Mouse (Mus musculus): ENCODE data around the gene Six5. TPM values are rescaled to one million over a fixed set of nuclear protein-coding genes. Genes with fewer than 3 reads are reported as not detected.

Six5 gene
- polyA plus RNA-seq, 1 experiment from 2014 or later = 7.6 TPM

GRCm38 (mm10) chr7:19092381-19093173 is 1.8 kb upstream of the Six5 start:
- Histone ChIP-seq H3K36me3 (replicated peaks) (peaks cover 56% of the 10 kb centered on the region), H3K9me3 (no peaks in the 10 kb centered on the region; the same call in 1 of the 2 replicates), H3K4me1 (peaks cover 52% of the 10 kb centered on the region), H3K27me3 (replicated peaks; ENCODE audit: low read depth, poor library complexity, severe bottlenecking) (peaks cover 29% of the 10 kb centered on the region), H3K4me3 (peak overlapping the region; percentile 89), H3K27ac (replicated peaks) (peak overlapping the region; percentile 96)
- DNase-seq (ENCODE audit: low spot score) = peak; percentile 90
- 4% methylated on average over 38 of the region's 38 CpGs for WGBS

DNA sequence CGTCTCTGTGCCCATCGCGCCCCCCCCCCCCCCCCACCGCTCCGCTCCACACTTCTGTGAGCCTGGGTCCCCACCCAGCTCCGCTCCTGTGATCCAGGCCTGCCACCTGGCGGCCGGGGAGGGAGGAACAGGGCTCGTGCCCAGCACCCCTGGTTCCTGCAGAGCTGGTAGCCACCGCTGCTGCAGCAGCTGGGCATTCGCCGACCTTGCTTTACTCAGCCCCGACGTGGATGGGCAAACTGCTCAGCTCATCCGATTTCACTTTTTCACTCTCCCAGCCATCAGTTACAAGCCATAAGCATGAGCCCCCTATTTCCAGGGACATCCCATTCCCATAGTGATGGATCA is 1.2 kb upstream of the Six5 start:
- peak; percentile 91 for DNase-seq (ENCODE audit: low spot score)
- under 1% methylated on average over 15 of the region's 15 CpGs for WGBS
- peaks cover 58% of the 10 kb centered on the region for H3K4me1 ChIP-seq
- peaks cover 29% of the 10 kb centered on the region for H3K27me3 ChIP-seq (replicated peaks; ENCODE audit: low read depth, poor library complexity, severe bottlenecking)
- peak overlapping the region; percentile 89 for H3K4me3 ChIP-seq
- H3K36me3 ChIP-seq (replicated peaks) = peaks cover 56% of the 10 kb centered on the region
- peak overlapping the region; percentile 96 for H3K27ac ChIP-seq (replicated peaks)
- no peaks in the 10 kb centered on the region; the same call in 1 of the 2 replicates for H3K9me3 ChIP-seq

GRCm38 (mm10) chr7:19093537-19094385 is 633 bp upstream of the Six5 start:
- Histone ChIP-seq H3K36me3 (replicated peaks) (peaks cover 51% of the 10 kb centered on the region), H3K4me1 (peaks cover 62% of the 10 kb centered on the region), H3K27ac (replicated peaks) (peak overlapping the region; percentile 96), H3K27me3 (replicated peaks; ENCODE audit: low read depth, poor library complexity, severe bottlenecking) (peaks cover 29% of the 10 kb centered on the region), H3K9me3 (no peaks in the 10 kb centered on the region; the same call in 1 of the 2 replicates), H3K4me3 (peak overlapping the region; percentile 89)
- under 1% methylated on average over 45 of the region's 45 CpGs for WGBS
- DNase-seq (ENCODE audit: low spot score) = peak; percentile 100

DNA sequence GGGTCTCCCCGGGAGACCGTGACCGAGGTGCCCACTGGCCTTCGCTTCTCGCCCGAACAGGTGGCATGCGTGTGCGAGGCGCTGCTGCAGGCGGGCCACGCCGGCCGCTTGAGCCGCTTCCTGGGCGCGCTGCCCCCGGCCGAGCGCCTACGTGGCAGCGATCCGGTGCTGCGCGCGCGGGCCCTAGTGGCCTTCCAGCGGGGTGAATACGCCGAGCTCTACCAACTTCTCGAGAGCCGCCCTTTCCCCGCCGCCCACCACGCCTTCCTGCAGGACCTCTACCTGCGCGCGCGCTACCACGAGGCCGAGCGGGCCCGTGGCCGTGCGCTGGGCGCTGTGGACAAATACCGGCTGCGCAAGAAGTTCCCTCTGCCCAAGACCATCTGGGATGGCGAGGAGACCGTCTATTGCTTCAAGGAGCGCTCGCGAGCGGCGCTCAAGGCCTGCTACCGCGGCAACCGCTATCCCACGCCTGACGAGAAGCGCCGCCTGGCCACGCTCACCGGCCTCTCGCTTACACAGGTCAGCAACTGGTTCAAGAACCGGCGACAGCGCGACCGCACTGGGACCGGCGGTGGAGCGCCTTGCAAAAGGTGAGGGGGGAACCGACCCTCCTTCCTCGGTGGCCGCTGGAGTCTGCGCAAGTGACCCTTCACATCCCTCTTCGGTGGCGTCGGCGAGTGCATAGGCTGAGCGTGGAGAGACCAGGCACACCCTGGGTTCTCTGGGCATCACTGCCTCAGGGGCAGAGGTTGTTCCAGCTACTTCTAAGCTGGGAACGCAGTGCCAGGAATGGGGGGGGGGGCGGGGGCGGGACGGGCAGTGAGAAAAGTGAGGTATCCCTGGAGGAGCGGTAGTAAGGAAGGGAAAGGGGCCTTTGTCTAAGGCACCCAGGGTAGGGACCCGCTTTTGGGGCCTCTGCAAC is 694 bp downstream of the Six5 start:
- Histone ChIP-seq H3K36me3 (replicated peaks) (peaks cover 40% of the 10 kb centered on the region), H3K4me3 (peak overlapping the region; percentile 89), H3K27me3 (replicated peaks; ENCODE audit: low read depth, poor library complexity, severe bottlenecking) (peaks cover 26% of the 10 kb centered on the region), H3K4me1 (peaks cover 63% of the 10 kb centered on the region), H3K9me3 (no peaks in the 10 kb centered on the region; the same call in 1 of the 2 replicates), H3K27ac (replicated peaks) (peak overlapping the region; percentile 96)
- under 1% methylated on average over 87 of the region's 87 CpGs for WGBS
- peak; percentile 77 for DNase-seq (ENCODE audit: low spot score)

- H3K27ac ChIP-seq (replicated peaks) = peak overlapping the region; percentile 96
- peaks cover 19% of the 10 kb centered on the region for H3K27me3 ChIP-seq (replicated peaks; ENCODE audit: low read depth, poor library complexity, severe bottlenecking)
- DNase-seq (ENCODE audit: low spot score) = peak; percentile 92
- H3K4me3 ChIP-seq = peak overlapping the region; percentile 89
- WGBS = under 1% methylated on average over 19 of the region's 19 CpGs
- H3K36me3 ChIP-seq (replicated peaks) = peaks cover 33% of the 10 kb centered on the region
- peaks cover 63% of the 10 kb centered on the region for H3K4me1 ChIP-seq
- H3K9me3 ChIP-seq = no peaks in the 10 kb centered on the region; the same call in 1 of the 2 replicates
These were observed 1.3 kb downstream of the Six5 start for GRCm38 (mm10) chr7:19095751-19096110.

DNA sequence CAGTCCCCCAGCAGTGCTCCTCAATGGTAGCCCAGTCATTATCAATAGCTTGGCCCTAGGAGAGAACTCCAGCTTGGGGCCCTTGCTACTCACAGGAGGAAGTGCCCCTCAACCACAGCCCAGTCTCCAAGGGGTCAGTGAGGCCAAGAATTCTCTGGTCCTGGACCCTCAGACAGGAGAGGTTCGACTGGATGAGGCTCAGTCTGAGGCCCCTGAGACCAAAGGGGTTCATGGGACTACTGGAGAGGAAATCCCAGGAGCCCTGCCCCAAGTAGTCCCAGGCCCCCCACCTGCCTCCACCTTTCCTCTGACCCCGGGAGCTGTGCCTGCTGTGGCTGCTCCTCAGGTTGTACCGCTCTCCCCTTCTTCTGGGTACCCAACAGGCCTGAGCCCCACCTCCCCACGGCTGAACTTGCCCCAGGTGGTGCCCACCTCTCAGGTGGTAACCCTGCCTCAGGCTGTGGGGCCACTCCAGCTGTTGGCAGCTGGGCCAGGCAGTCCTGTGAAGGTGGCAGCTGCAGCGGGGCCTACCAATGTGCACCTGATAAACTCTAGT is 2.1 kb downstream of the Six5 start:
- Histone ChIP-seq H3K4me3 (peak overlapping the region; percentile 89), H3K9me3 (no peaks in the 10 kb centered on the region; the same call in 1 of the 2 replicates), H3K4me1 (peaks cover 58% of the 10 kb centered on the region), H3K27me3 (replicated peaks; ENCODE audit: low read depth, poor library complexity, severe bottlenecking) (peaks cover 11% of the 10 kb centered on the region), H3K27ac (replicated peaks) (peak overlapping the region; percentile 96), H3K36me3 (replicated peaks) (peaks cover 25% of the 10 kb centered on the region)
- WGBS = 48% methylated on average over 5 of the region's 5 CpGs
- DNase-seq (ENCODE audit: low spot score) = no peak

- H3K4me3 ChIP-seq = peak overlapping the region; percentile 89; the same call in 1 of the 2 replicates
- no peak overlapping the region for H3K27ac ChIP-seq (replicated peaks)
- H3K27me3 ChIP-seq (replicated peaks; ENCODE audit: low read depth, poor library complexity, severe bottlenecking) = peaks cover 4% of the 10 kb centered on the region
- H3K9me3 ChIP-seq = no peaks in the 10 kb centered on the region; the same call in 1 of the 2 replicates
- 69% methylated on average over 2 of the region's 2 CpGs for WGBS
- no peak for DNase-seq (ENCODE audit: low spot score)
- H3K4me1 ChIP-seq = peaks cover 51% of the 10 kb centered on the region
- H3K36me3 ChIP-seq (replicated peaks) = peaks cover 20% of the 10 kb centered on the region
These were observed 2.8 kb downstream of the Six5 start for GRCm38 (mm10) chr7:19097217-19097616.

GRCm38 (mm10) chr7:19097863-19098262 is 3.5 kb downstream of the Six5 start:
- no peak for DNase-seq (ENCODE audit: low spot score)
- no peak overlapping the region for H3K27ac ChIP-seq (replicated peaks)
- H3K4me1 ChIP-seq = peaks cover 45% of the 10 kb centered on the region
- H3K27me3 ChIP-seq (replicated peaks; ENCODE audit: low read depth, poor library complexity, severe bottlenecking) = no peaks in the 10 kb centered on the region
- no peaks in the 10 kb centered on the region; the same call in 1 of the 2 replicates for H3K9me3 ChIP-seq
- H3K4me3 ChIP-seq = peak overlapping the region; percentile 14; the same call in 1 of the 2 replicates
- H3K36me3 ChIP-seq (replicated peaks) = peaks cover 20% of the 10 kb centered on the region

DNA sequence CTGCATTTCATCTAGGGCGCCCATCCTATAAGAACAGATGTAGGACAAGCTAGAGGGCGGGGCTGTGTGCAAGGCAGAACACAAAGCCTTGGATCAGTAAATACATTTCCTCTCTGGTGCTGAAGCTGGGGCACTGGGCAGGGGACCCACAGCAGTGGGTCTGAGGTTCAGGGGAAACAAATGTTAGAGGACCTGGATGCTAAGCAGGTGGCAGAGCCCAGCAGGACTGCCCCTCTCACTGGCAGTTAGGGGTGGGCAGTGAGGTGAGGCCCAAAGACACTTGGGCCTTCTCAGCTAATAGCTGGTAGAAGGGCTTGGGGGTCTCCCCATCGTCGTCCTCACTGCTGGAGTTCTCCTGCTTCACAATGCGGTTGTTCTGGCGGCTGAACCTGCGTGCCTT is 4.4 kb downstream of the Six5 start:
- H3K4me3 ChIP-seq = no peak overlapping the region; the same call in 1 of the 2 replicates
- H3K36me3 ChIP-seq (replicated peaks) = peaks cover 20% of the 10 kb centered on the region
- H3K27me3 ChIP-seq (replicated peaks; ENCODE audit: low read depth, poor library complexity, severe bottlenecking) = no peaks in the 10 kb centered on the region
- 67% methylated on average over 7 of the region's 7 CpGs for WGBS
- H3K27ac ChIP-seq (replicated peaks) = no peak overlapping the region
- no peaks in the 10 kb centered on the region; the same call in 1 of the 2 replicates for H3K9me3 ChIP-seq
- H3K4me1 ChIP-seq = peaks cover 38% of the 10 kb centered on the region
- DNase-seq (ENCODE audit: low spot score) = no peak

- WGBS = 86% methylated on average over 1 of the region's 1 CpGs
- no peak overlapping the region for H3K27ac ChIP-seq (replicated peaks)
- H3K9me3 ChIP-seq = no peaks in the 10 kb centered on the region; the same call in 1 of the 2 replicates
- peaks cover 20% of the 10 kb centered on the region for H3K36me3 ChIP-seq (replicated peaks)
- no peak for DNase-seq (ENCODE audit: low spot score)
- no peak overlapping the region for H3K4me3 ChIP-seq
- peaks cover 33% of the 10 kb centered on the region for H3K4me1 ChIP-seq
- no peaks in the 10 kb centered on the region for H3K27me3 ChIP-seq (replicated peaks; ENCODE audit: low read depth, poor library complexity, severe bottlenecking)
These were observed 5.9 kb downstream of the Six5 start for GRCm38 (mm10) chr7:19100290-19100689.

- peaks cover 1% of the 10 kb centered on the region; the same call in 1 of the 2 replicates for H3K4me1 ChIP-seq
- H3K9me3 ChIP-seq = no peaks in the 10 kb centered on the region
- no peaks in the 10 kb centered on the region for H3K36me3 ChIP-seq (replicated peaks)
- H3K27me3 ChIP-seq (replicated peaks; ENCODE audit: low read depth, poor library complexity, severe bottlenecking) = no peaks in the 10 kb centered on the region
- H3K27ac ChIP-seq (replicated peaks) = no peak overlapping the region
- no peak overlapping the region for H3K4me3 ChIP-seq
- DNase-seq (ENCODE audit: low spot score) = no peak
These were observed 9.3 kb downstream of the Six5 start for GRCm38 (mm10) chr7:19103741-19104140.

Data from embryonic facial prominence, embryonic 10.5 days (tissue).